Mouse (Mus musculus): ENCODE results near the gene Rmi2.

Rmi2 gene

GRCm38 (mm10) chr16:10864833-10865591 lies 30.2 kb downstream of the Rmi2 start:
- Histone ChIP-seq H3K4me1 (replicated peaks; ENCODE audit: low read depth, low read length) (peaks cover 15% of the 10 kb centered on the region), H3K9me3 (ENCODE audit: low read length) (no peaks in the 10 kb centered on the region), H3K27me3 (ENCODE audit: insufficient read depth, low read length) (no peaks in the 10 kb centered on the region; the same call in 1 of the 2 replicates), H3K36me3 (ENCODE audit: insufficient read depth, low read length) (no peaks in the 10 kb centered on the region), H3K4me3 (replicated peaks; ENCODE audit: low read length) (no peak overlapping the region)
- TF ChIP-seq NANOG (IDR thresholded peaks at IDR 0.05; ENCODE audit: borderline replicate concordance, low read length), result no peak
- no peak for TF ChIP-seq POU5F1 (IDR thresholded peaks at IDR 0.05; ENCODE audit: borderline replicate concordance, low read length)
- no peak for TF ChIP-seq CTCF (conservative IDR thresholded peaks at IDR 0.05; ENCODE audit: low read length)

GRCm38 (mm10) chr16:10865592-10865987 lies 30.7 kb downstream of the Rmi2 start:
- TF ChIP-seq NANOG (IDR thresholded peaks at IDR 0.05; ENCODE audit: borderline replicate concordance, low read length), result no peak
- no peak for TF ChIP-seq CTCF (conservative IDR thresholded peaks at IDR 0.05; ENCODE audit: low read length)
- no peak for TF ChIP-seq POU5F1 (IDR thresholded peaks at IDR 0.05; ENCODE audit: borderline replicate concordance, low read length)
- no peaks in the 10 kb centered on the region for H3K9me3 ChIP-seq (ENCODE audit: low read length)
- H3K27me3 ChIP-seq (ENCODE audit: insufficient read depth, low read length), result peaks cover under 1% of the 10 kb centered on the region; the same call in 1 of the 2 replicates
- H3K4me3 ChIP-seq (replicated peaks; ENCODE audit: low read length), result no peak overlapping the region
- H3K36me3 ChIP-seq (ENCODE audit: insufficient read depth, low read length), result no peaks in the 10 kb centered on the region
- peaks cover 15% of the 10 kb centered on the region for H3K4me1 ChIP-seq (replicated peaks; ENCODE audit: low read depth, low read length)

- no peak for TF ChIP-seq POU5F1 (IDR thresholded peaks at IDR 0.05; ENCODE audit: borderline replicate concordance, low read length)
- TF ChIP-seq CTCF (conservative IDR thresholded peaks at IDR 0.05; ENCODE audit: low read length), result no peak
- no peak for TF ChIP-seq NANOG (IDR thresholded peaks at IDR 0.05; ENCODE audit: borderline replicate concordance, low read length)
- H3K9me3 ChIP-seq (ENCODE audit: low read length), result no peaks in the 10 kb centered on the region
- H3K4me1 ChIP-seq (replicated peaks; ENCODE audit: low read depth, low read length), result peaks cover 15% of the 10 kb centered on the region
- H3K4me3 ChIP-seq (replicated peaks; ENCODE audit: low read length), result no peak overlapping the region
- H3K36me3 ChIP-seq (ENCODE audit: insufficient read depth, low read length), result no peaks in the 10 kb centered on the region
- peaks cover 5% of the 10 kb centered on the region; the same call in 1 of the 2 replicates for H3K27me3 ChIP-seq (ENCODE audit: insufficient read depth, low read length)
These were observed 32.0 kb downstream of the Rmi2 start for GRCm38 (mm10) chr16:10866841-10867240.

GRCm38 (mm10) chr16:10867501-10867900 lies 32.6 kb downstream of the Rmi2 start:
- Histone ChIP-seq H3K9me3 (ENCODE audit: low read length) (no peaks in the 10 kb centered on the region), H3K4me3 (replicated peaks; ENCODE audit: low read length) (no peak overlapping the region), H3K4me1 (replicated peaks; ENCODE audit: low read depth, low read length) (peaks cover 15% of the 10 kb centered on the region), H3K36me3 (ENCODE audit: insufficient read depth, low read length) (no peaks in the 10 kb centered on the region), H3K27me3 (ENCODE audit: insufficient read depth, low read length) (peaks cover 5% of the 10 kb centered on the region; the same call in 1 of the 2 replicates)
- TF ChIP-seq CTCF (conservative IDR thresholded peaks at IDR 0.05; ENCODE audit: low read length) (no peak), POU5F1 (IDR thresholded peaks at IDR 0.05; ENCODE audit: borderline replicate concordance, low read length) (no peak)

GRCm38 (mm10) chr16:10867904-10868440 lies 33.1 kb downstream of the Rmi2 start:
- no peaks in the 10 kb centered on the region for H3K9me3 ChIP-seq (ENCODE audit: low read length)
- no peaks in the 10 kb centered on the region for H3K36me3 ChIP-seq (ENCODE audit: insufficient read depth, low read length)
- H3K27me3 ChIP-seq (ENCODE audit: insufficient read depth, low read length), result peaks cover 5% of the 10 kb centered on the region; the same call in 1 of the 2 replicates
- TF ChIP-seq POU5F1 (IDR thresholded peaks at IDR 0.05; ENCODE audit: borderline replicate concordance, low read length) (no peak), CTCF (conservative IDR thresholded peaks at IDR 0.05; ENCODE audit: low read length) (peak; percentile 99)
- no peak overlapping the region for H3K4me3 ChIP-seq (replicated peaks; ENCODE audit: low read length)
- H3K4me1 ChIP-seq (replicated peaks; ENCODE audit: low read depth, low read length), result peaks cover 15% of the 10 kb centered on the region

GRCm38 (mm10) chr16:10870969-10871368 lies 36.1 kb downstream of the Rmi2 start:
- Histone ChIP-seq H3K27me3 (ENCODE audit: insufficient read depth, low read length) (peaks cover 9% of the 10 kb centered on the region; the same call in 1 of the 2 replicates), H3K4me3 (replicated peaks; ENCODE audit: low read length) (no peak overlapping the region), H3K4me1 (replicated peaks; ENCODE audit: low read depth, low read length) (peaks cover 29% of the 10 kb centered on the region), H3K9me3 (ENCODE audit: low read length) (no peaks in the 10 kb centered on the region), H3K36me3 (ENCODE audit: insufficient read depth, low read length) (no peaks in the 10 kb centered on the region)
- TF ChIP-seq POU5F1 (IDR thresholded peaks at IDR 0.05; ENCODE audit: borderline replicate concordance, low read length) (no peak), CTCF (conservative IDR thresholded peaks at IDR 0.05; ENCODE audit: low read length) (no peak), NANOG (IDR thresholded peaks at IDR 0.05; ENCODE audit: borderline replicate concordance, low read length) (no peak)

- Histone ChIP-seq H3K27me3 (ENCODE audit: insufficient read depth, low read length) (peaks cover 13% of the 10 kb centered on the region; the same call in 1 of the 2 replicates), H3K4me3 (replicated peaks; ENCODE audit: low read length) (no peak overlapping the region), H3K36me3 (ENCODE audit: insufficient read depth, low read length) (no peaks in the 10 kb centered on the region), H3K9me3 (ENCODE audit: low read length) (no peaks in the 10 kb centered on the region), H3K4me1 (replicated peaks; ENCODE audit: low read depth, low read length) (peaks cover 40% of the 10 kb centered on the region)
- no peak for TF ChIP-seq POU5F1 (IDR thresholded peaks at IDR 0.05; ENCODE audit: borderline replicate concordance, low read length)
- TF ChIP-seq NANOG (IDR thresholded peaks at IDR 0.05; ENCODE audit: borderline replicate concordance, low read length), result no peak
- TF ChIP-seq CTCF (conservative IDR thresholded peaks at IDR 0.05; ENCODE audit: low read length), result no peak
These were observed 38.0 kb downstream of the Rmi2 start for GRCm38 (mm10) chr16:10872825-10873360.

- Histone ChIP-seq H3K4me1 (replicated peaks; ENCODE audit: low read depth, low read length) (peaks cover 45% of the 10 kb centered on the region), H3K4me3 (replicated peaks; ENCODE audit: low read length) (peak overlapping the region; percentile 33; the same call in 1 of the 2 replicates)
- TF ChIP-seq POU5F1 (IDR thresholded peaks at IDR 0.05; ENCODE audit: borderline replicate concordance, low read length) (no peak), NANOG (IDR thresholded peaks at IDR 0.05; ENCODE audit: borderline replicate concordance, low read length) (no peak), CTCF (conservative IDR thresholded peaks at IDR 0.05; ENCODE audit: low read length) (peak; percentile 97)
These were observed 38.8 kb downstream of the Rmi2 start for GRCm38 (mm10) chr16:10873654-10874053.

More at GRCm38 (mm10) chr16:10873654-10874053, 38.8 kb downstream of the Rmi2 start:
- Histone ChIP-seq H3K36me3 (ENCODE audit: insufficient read depth, low read length) (no peaks in the 10 kb centered on the region), H3K9me3 (ENCODE audit: low read length) (no peaks in the 10 kb centered on the region), H3K27me3 (ENCODE audit: insufficient read depth, low read length) (peaks cover 14% of the 10 kb centered on the region)
